Mouse (Mus musculus) limb, embryonic 15.5 days (tissue): Measurements from ENCODE around the gene Zfp277. TPM values are rescaled to one million over a fixed set of nuclear protein-coding genes. Genes with fewer than 3 reads are reported as not detected.

Experiments used
- ATAC-seq: fragments of 200-750 bp; cut with Nextera tagmentation; 2 replicates; pipeline ENCODE4 v1.8.0; 2017; ENCODE audit warnings: low read depth, moderate TSS enrichment; ENCODE audit not compliant: insufficient number of reproducible peaks, low FRiP score, low TSS enrichment
- H3K27ac ChIP-seq: fragments of 300-500 bp; sonication (generic); 2 replicates; pipeline ENCODE4 v1.5.1; 2015; ENCODE audit warnings: moderate library complexity, mild to moderate bottlenecking, inconsistent platforms
- H3K27me3 ChIP-seq: fragments of 300-500 bp; sonication (generic); 2 replicates; pipeline ENCODE4 v1.6.1; 2015; ENCODE audit warnings: inconsistent platforms
- H3K36me3 ChIP-seq: fragments of 300-500 bp; sonication (generic); 2 replicates; pipeline ENCODE4 v1.6.1; 2015; ENCODE audit warnings: inconsistent platforms
- H3K4me1 ChIP-seq: fragments of 300-500 bp; sonication (generic); 2 replicates; pipeline ENCODE4 v1.6.1; 2015; ENCODE audit warnings: inconsistent platforms
- H3K4me2 ChIP-seq: fragments of 300-500 bp; sonication (generic); 2 replicates; pipeline ENCODE4 v1.6.1; 2015; ENCODE audit warnings: mild to moderate bottlenecking, inconsistent platforms
- H3K4me3 ChIP-seq: fragments of 300-500 bp; sonication (generic); 2 replicates; pipeline ENCODE4 v1.5.1; 2015; ENCODE audit warnings: mild to moderate bottlenecking, inconsistent platforms
- H3K9ac ChIP-seq: fragments of 300-500 bp; sonication (generic); 2 replicates; pipeline ENCODE4 v1.6.1; 2015; ENCODE audit warnings: inconsistent platforms
- H3K9me3 ChIP-seq: fragments of 300-500 bp; sonication (generic); 2 replicates; pipeline ENCODE4 v1.6.1; 2016; ENCODE audit warnings: inconsistent platforms
- WGBS: fragments of 180-500 bp; shearing (Covaris S2); methylation state at CpG from one replicate; pipeline ENCODE4 v1.1.7; 2015; 5-methylcytosine and 5-hydroxymethylcytosine counted together
- polyA plus RNA-seq: library from polyadenylated mRNA; unstranded; fragments of >200 nt; fragmentation: Nextera tagmentation; extraction: Ambion mirVana; gene quantifications from 2 replicates; pipeline ENCODE4 v1.2.1, GENCODE M21; 2015

The Zfp277 gene
- polyA plus RNA-seq, 1 experiment from 2014 or later = 35.2 TPM

GRCm38 (mm10) chr12:40273339-40273738, 172.4 kb downstream of the Zfp277 start:
- Histone ChIP-seq H3K4me3 (no peak overlapping the region), H3K36me3 (no peaks in the 10 kb centered on the region), H3K27me3 (no peaks in the 10 kb centered on the region), H3K9ac (no peak overlapping the region), H3K27ac (no peak overlapping the region), H3K9me3 (no peaks in the 10 kb centered on the region), H3K4me2 (no peak overlapping the region), H3K4me1 (no peaks in the 10 kb centered on the region)
- WGBS = 85% methylated on average over 4 of the region's 4 CpGs
- ATAC-seq = no peak

- Histone ChIP-seq H3K4me2 (no peak overlapping the region), H3K9ac (no peak overlapping the region), H3K9me3 (no peaks in the 10 kb centered on the region), H3K4me3 (no peak overlapping the region), H3K36me3 (no peaks in the 10 kb centered on the region), H3K4me1 (no peaks in the 10 kb centered on the region), H3K27ac (no peak overlapping the region), H3K27me3 (no peaks in the 10 kb centered on the region)
- ATAC-seq = no peak
- 68% methylated on average over 4 of the region's 4 CpGs for WGBS
Measured at GRCm38 (mm10) chr12:40272710-40273109, 173.0 kb downstream of the Zfp277 start.

- Histone ChIP-seq H3K9me3 (no peaks in the 10 kb centered on the region), H3K4me2 (no peak overlapping the region), H3K4me3 (no peak overlapping the region), H3K27ac (no peak overlapping the region), H3K27me3 (no peaks in the 10 kb centered on the region), H3K4me1 (no peaks in the 10 kb centered on the region), H3K9ac (no peak overlapping the region), H3K36me3 (no peaks in the 10 kb centered on the region)
- WGBS = 81% methylated on average over 2 of the region's 2 CpGs
- no peak for ATAC-seq
Measured at GRCm38 (mm10) chr12:40268313-40268712, 177.4 kb downstream of the Zfp277 start.

Other genes starting within 250 kb of the Zfp277 start
- 1.2 and 3.9 TPM in 2 replicates for gene Lsmem1, start 246.4 kb downstream of the Zfp277 start, polyA plus RNA-seq
- gene Ifrd1, start 197.4 kb downstream of the Zfp277 start, polyA plus RNA-seq = 98.2 and 105 TPM in 2 replicates
- 11.0 and 13.6 TPM in 2 replicates for gene Dock4, start 50 bp upstream of the Zfp277 start, polyA plus RNA-seq